Mouse (Mus musculus) liver, adult 2 months (tissue): Measurements from ENCODE around the gene Dis3l2. TPM values are rescaled to one million over a fixed set of nuclear protein-coding genes. Genes with fewer than 3 reads are reported as not detected.

ENCODE experiments used
- DNase-seq: peaks from one replicate; pipeline ENCODE4 v3.0.0-alpha.2; 2011; ENCODE audit warnings: low read depth, low spot score; ENCODE audit errors: extremely low read depth
- H3K27ac ChIP-seq: fragments of 200-500 bp; replicated peaks from 2 replicates; pipeline ENCODE4 v1.5.1; 2012; ENCODE audit warnings: low read depth, mild to moderate bottlenecking, control low read depth, inconsistent platforms, low read length; ENCODE audit not compliant: insufficient read depth
- H3K27me3 ChIP-seq: fragments of 200-500 bp; 2 replicates; pipeline ENCODE4 v1.6.1; 2012; ENCODE audit warnings: mild to moderate bottlenecking, moderate library complexity, low read length, inconsistent platforms; ENCODE audit not compliant: control insufficient read depth, insufficient read depth
- H3K36me3 ChIP-seq: fragments of 200-500 bp; 2 replicates; pipeline ENCODE4 v1.6.1; 2012; ENCODE audit warnings: low read length, inconsistent platforms; ENCODE audit not compliant: control insufficient read depth, insufficient read depth
- H3K4me1 ChIP-seq: fragments of 200-500 bp; 2 replicates; pipeline ENCODE4 v1.6.1; 2011; ENCODE audit warnings: low read length; ENCODE audit not compliant: control insufficient read depth, insufficient read depth
- H3K4me3 ChIP-seq: fragments of 200-500 bp; 2 replicates; pipeline ENCODE4 v1.5.1; 2011; ENCODE audit warnings: low read depth, mild to moderate bottlenecking, control low read depth, low read length, moderate library complexity; ENCODE audit not compliant: insufficient read depth
- H3K79me2 ChIP-seq: fragments of 200-500 bp; 2 replicates; pipeline ENCODE4 v1.6.1; 2012; ENCODE audit warnings: inconsistent platforms, mild to moderate bottlenecking, low read length, moderate library complexity; ENCODE audit not compliant: control insufficient read depth, insufficient read depth
- H3K9ac ChIP-seq: fragments of 200-500 bp; 2 replicates; pipeline ENCODE4 v1.6.1; 2012; ENCODE audit warnings: low read depth, mild to moderate bottlenecking, control low read depth, inconsistent platforms, low read length
- CTCF ChIP-seq: fragments of 200-500 bp; IDR thresholded peaks from 2 replicates; pipeline ENCODE4 v1.5.1; 2011; ENCODE audit warnings: low read depth, low read length, control low read depth
- POLR2A ChIP-seq: fragments of 200-500 bp; IDR thresholded peaks from 2 replicates; pipeline ENCODE4 v1.6.1; 2011; ENCODE audit warnings: low read length, control low read depth; ENCODE audit not compliant: insufficient read depth; ENCODE audit errors: extremely low read depth
- WGBS: fragments of 180-500 bp; shearing (Covaris S2); methylation state at CpG from one replicate; pipeline ENCODE4 v1.1.7; 2018; 5-methylcytosine and 5-hydroxymethylcytosine counted together
- polyA plus RNA-seq: library from polyadenylated mRNA; depleted of rRNA; stranded (reverse); fragments of >200 nt; gene quantifications from 2 replicates; pipeline ENCODE4 v1.2.3, GENCODE M21; 2012
- total RNA-seq: library from RNA; depleted of rRNA; stranded (reverse); fragments of >200 nt; gene quantifications from 2 replicates; pipeline ENCODE4 v1.2.3, GENCODE M21; 2014

Gene Dis3l2
- total and polyA plus RNA-seq, 2 experiments, result 9.0 to 13.4 TPM

GRCm38 (mm10) chr1:87035532-87036161 is 332.0 kb downstream of the Dis3l2 start:
- H3K4me3 ChIP-seq, result no peak overlapping the region
- WGBS, result 68% methylated on average over 4 of the region's 4 CpGs
- 0 out of 2 replicates have a peak overlapping the region, but pooled peaks have one; percentile 13 for H3K27ac ChIP-seq
- peaks cover 8% of the 10 kb centered on the region for H3K4me1 ChIP-seq
- DNase-seq, result peak; percentile 42
- no peaks in the 10 kb centered on the region for H3K36me3 ChIP-seq
- H3K79me2 ChIP-seq, result no peaks in the 10 kb centered on the region
- H3K27me3 ChIP-seq, result no peaks in the 10 kb centered on the region
- no peak overlapping the region for H3K9ac ChIP-seq
- TF ChIP-seq CTCF (no peak), POLR2A (no peak)

GRCm38 (mm10) chr1:87036334-87036733 is 332.7 kb downstream of the Dis3l2 start:
- WGBS, result 94% methylated on average over 3 of the region's 3 CpGs
- no peak overlapping the region for H3K4me3 ChIP-seq
- no peak for TF ChIP-seq CTCF
- TF ChIP-seq POLR2A, result no peak
- DNase-seq, result no peak
- no peaks in the 10 kb centered on the region for H3K27me3 ChIP-seq
- no peak overlapping the region for H3K9ac ChIP-seq
- H3K4me1 ChIP-seq, result peaks cover 8% of the 10 kb centered on the region
- H3K79me2 ChIP-seq, result no peaks in the 10 kb centered on the region
- H3K36me3 ChIP-seq, result no peaks in the 10 kb centered on the region
- 0 out of 2 replicates have a peak overlapping the region, but pooled peaks have one; percentile 13 for H3K27ac ChIP-seq

- no peak overlapping the region for H3K9ac ChIP-seq
- H3K27me3 ChIP-seq, result no peaks in the 10 kb centered on the region
- no peaks in the 10 kb centered on the region for H3K36me3 ChIP-seq
- H3K4me1 ChIP-seq, result no peaks in the 10 kb centered on the region; the same call in 1 of the 2 replicates
- H3K79me2 ChIP-seq, result no peaks in the 10 kb centered on the region
- no peak overlapping the region for H3K27ac ChIP-seq
- TF ChIP-seq CTCF (no peak), POLR2A (no peak)
- 95% methylated on average over 2 of the region's 2 CpGs for WGBS
- no peak for DNase-seq
- H3K4me3 ChIP-seq, result no peak overlapping the region
Observed at GRCm38 (mm10) chr1:87038477-87039070, 335.0 kb downstream of the Dis3l2 start.

GRCm38 (mm10) chr1:87041119-87041518 is 337.5 kb downstream of the Dis3l2 start:
- peak; percentile 42 for DNase-seq
- TF ChIP-seq CTCF (peak; percentile 83), POLR2A (no peak)
- Histone ChIP-seq H3K79me2 (no peaks in the 10 kb centered on the region), H3K36me3 (no peaks in the 10 kb centered on the region), H3K9ac (no peak overlapping the region), H3K27me3 (no peaks in the 10 kb centered on the region), H3K27ac (no peak overlapping the region), H3K4me1 (no peaks in the 10 kb centered on the region), H3K4me3 (no peak overlapping the region)
- WGBS, result 9% methylated on average over 3 of the region's 3 CpGs

GRCm38 (mm10) chr1:87041814-87042438 is 338.3 kb downstream of the Dis3l2 start:
- Histone ChIP-seq H3K9ac (no peak overlapping the region), H3K4me3 (no peak overlapping the region), H3K27ac (no peak overlapping the region), H3K27me3 (no peaks in the 10 kb centered on the region), H3K4me1 (no peaks in the 10 kb centered on the region), H3K79me2 (no peaks in the 10 kb centered on the region), H3K36me3 (no peaks in the 10 kb centered on the region)
- TF ChIP-seq POLR2A (no peak), CTCF (peak; percentile 93)
- 0% methylated on average over 1 of the region's 1 CpGs for WGBS
- DNase-seq, result peak; percentile 26
